Mouse (Mus musculus): ENCODE results near the gene Tlx3.

DNA sequence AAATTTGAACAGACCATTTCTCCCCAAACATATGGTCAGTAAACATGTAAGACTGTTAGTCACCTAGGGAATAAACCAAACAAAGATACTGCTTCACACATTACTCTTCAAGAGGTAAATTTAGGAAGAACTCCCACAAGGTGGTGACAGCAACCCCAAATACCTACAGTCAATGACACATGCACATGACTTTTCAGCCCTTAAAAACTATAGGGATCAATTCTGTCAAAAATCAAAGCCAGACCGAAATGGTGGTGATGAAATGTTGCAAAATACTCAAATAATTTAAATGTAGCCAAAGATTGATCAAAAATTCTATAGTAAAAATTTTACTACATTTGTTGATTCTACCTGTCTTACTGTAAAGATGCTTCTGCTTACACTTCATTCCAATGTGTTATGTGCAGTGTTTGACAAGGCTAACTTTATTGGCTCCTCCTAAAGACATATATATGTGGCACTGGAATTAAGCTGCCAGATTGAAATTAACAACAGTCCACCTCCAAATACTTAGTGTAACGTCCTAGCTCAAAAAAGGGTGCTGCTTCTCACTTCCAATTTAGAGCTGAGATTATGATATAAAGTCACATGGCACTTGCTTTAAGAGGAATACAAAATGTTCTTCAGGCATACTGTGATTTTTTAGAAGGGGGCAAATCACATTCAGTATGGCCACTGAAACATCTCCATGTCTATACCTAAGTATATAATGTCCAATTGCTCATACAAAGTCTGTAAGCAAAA lies 45.8 kb downstream of the Tlx3 start:
- TF ChIP-seq CTCF (conservative IDR thresholded peaks at IDR 0.05; ENCODE audit: insufficient read depth, insufficient read length, low read depth, low read length) (no peak), POLR2A (IDR thresholded peaks at IDR 0.05; ENCODE audit: low read depth, low read length) (no peak)

All from kidney, adult 2 months (tissue).